Mouse (Mus musculus) frontal cortex, postnatal 14 days (tissue): ENCODE data around the gene Rmnd5b.
"Not testable (repeated sequence)": the region's sequence is repeated elsewhere in the genome, so short reads cannot be mapped to it uniquely, and the experiment has no call there.

Source experiments
- DNase-seq, 2 experiments: peaks; one replicate each; pipeline ENCODE4 v3.0.0; 2022; ENCODE audit warnings: low spot score in 2 of 2

Gene Rmnd5b

GRCm38 (mm10) chr11:51649111-51649888 is 13.6 kb upstream of the Rmnd5b start:
- no peak for DNase-seq

- DNase-seq, result no peak
These were observed 12.9 kb upstream of the Rmnd5b start for GRCm38 (mm10) chr11:51648566-51648965.

GRCm38 (mm10) chr11:51646751-51647667 is 11.3 kb upstream of the Rmnd5b start:
- no peak for DNase-seq

GRCm38 (mm10) chr11:51646245-51646644 is 10.5 kb upstream of the Rmnd5b start:
- no peak for DNase-seq

GRCm38 (mm10) chr11:51645293-51645692 is 9.6 kb upstream of the Rmnd5b start:
- DNase-seq, result no peak

- DNase-seq, result no peak
These were observed 8.5 kb upstream of the Rmnd5b start for GRCm38 (mm10) chr11:51644217-51644616.

GRCm38 (mm10) chr11:51643761-51644160 is 8.1 kb upstream of the Rmnd5b start:
- DNase-seq, result no peak

- no peak for DNase-seq
These were observed 7.5 kb upstream of the Rmnd5b start for GRCm38 (mm10) chr11:51643202-51643601.

GRCm38 (mm10) chr11:51640748-51641147 is 5.1 kb upstream of the Rmnd5b start:
- DNase-seq, result no peak

GRCm38 (mm10) chr11:51638497-51638896 is 2.8 kb upstream of the Rmnd5b start:
- no peak for DNase-seq

GRCm38 (mm10) chr11:51637971-51638414 is 2.3 kb upstream of the Rmnd5b start:
- no peak for DNase-seq

- peak in 1 of 2 experiments; percentile 57 for DNase-seq
These were observed 608 bp upstream of the Rmnd5b start for GRCm38 (mm10) chr11:51636323-51636684.

- no peak for DNase-seq
These were observed 570 bp downstream of the Rmnd5b start for GRCm38 (mm10) chr11:51635127-51635524.

GRCm38 (mm10) chr11:51633721-51634120 is 2.0 kb downstream of the Rmnd5b start:
- no peak for DNase-seq

- not testable (repeated sequence) for DNase-seq
These were observed 2.5 kb downstream of the Rmnd5b start for GRCm38 (mm10) chr11:51633200-51633599.

- DNase-seq, result no peak
These were observed 3.5 kb downstream of the Rmnd5b start for GRCm38 (mm10) chr11:51632130-51632753.

GRCm38 (mm10) chr11:51629651-51630314 is 5.9 kb downstream of the Rmnd5b start:
- no peak for DNase-seq

GRCm38 (mm10) chr11:51627907-51628306 is 7.8 kb downstream of the Rmnd5b start:
- DNase-seq, result no peak

GRCm38 (mm10) chr11:51627425-51627824 is 8.3 kb downstream of the Rmnd5b start:
- no peak for DNase-seq

GRCm38 (mm10) chr11:51625187-51625820 is 10.4 kb downstream of the Rmnd5b start:
- DNase-seq, result no peak

- DNase-seq, result peak; percentile 54 to 70
These were observed 12.7 kb downstream of the Rmnd5b start for GRCm38 (mm10) chr11:51622971-51623491.
